Mouse (Mus musculus) mature B cell (primary cell): ENCODE data around the gene Sfswap.

ENCODE experiments used
- in situ Hi-C: fragments of 300-500 bp; cut with MboI; formaldehyde crosslinking; loops from 2 replicates; pipeline ENCODE4 v1.14.3; 2019

The Sfswap gene

DNA sequence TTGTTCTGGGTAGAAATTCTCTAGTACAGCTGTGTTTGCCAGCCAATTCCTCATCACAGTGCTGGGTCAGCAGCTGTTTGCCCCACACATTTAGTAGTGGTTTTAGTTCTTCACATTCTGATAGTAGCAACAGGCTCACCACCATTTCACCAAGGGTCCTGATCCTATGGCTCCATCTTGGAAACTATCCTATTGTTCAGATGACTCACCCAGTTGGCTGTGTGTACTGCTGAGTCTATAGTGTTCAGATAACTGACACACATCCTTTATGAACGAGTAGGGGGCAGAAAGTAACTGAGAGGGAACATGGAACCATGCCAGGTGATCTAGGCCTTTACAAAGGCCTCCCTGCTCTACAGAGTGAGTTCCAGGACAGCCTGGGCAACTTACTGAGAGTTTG, 28.6 kb downstream of the Sfswap start:
- in situ Hi-C loops, result no loop called here

DNA sequence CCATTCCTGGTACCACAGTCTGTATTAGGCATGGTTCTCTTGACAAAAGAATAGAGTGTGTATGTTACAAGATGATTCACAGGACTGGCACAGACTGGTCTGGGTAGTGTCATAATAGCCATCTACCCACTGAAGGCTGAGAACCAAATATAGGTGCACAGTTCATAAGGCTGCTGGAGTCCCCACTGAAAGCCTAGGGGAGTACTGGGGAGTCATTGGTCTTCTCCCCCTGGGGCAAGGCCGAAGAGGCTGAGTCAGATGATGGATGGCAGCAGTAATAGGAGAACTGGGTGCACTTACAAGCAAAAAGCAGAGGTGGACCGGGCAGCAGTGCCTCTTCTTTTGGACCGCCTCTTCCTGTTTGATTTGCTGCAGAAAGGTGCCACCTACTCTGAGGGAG, 32.7 kb downstream of the Sfswap start:
- in situ Hi-C loops, result no loop called here

DNA sequence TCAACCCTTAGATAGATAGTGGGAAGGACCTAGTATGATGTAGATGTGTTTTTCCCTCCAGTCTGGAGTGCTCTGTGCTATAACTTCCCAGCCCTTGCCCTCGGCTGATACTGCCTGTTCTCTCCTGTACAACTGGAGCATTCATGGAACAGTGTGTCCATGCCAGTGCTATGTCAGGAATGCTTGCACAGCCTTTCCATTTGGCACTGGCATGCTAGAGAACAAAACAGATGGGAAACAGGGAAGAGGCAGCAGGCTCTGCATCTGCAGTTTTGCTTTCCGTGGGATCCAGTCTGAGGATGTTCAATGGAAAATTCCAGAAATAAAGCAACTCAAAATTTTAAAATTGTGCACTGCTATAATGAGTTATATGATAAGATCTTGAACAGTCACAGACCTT, 33.5 kb downstream of the Sfswap start:
- in situ Hi-C loops, result no loop called here

DNA sequence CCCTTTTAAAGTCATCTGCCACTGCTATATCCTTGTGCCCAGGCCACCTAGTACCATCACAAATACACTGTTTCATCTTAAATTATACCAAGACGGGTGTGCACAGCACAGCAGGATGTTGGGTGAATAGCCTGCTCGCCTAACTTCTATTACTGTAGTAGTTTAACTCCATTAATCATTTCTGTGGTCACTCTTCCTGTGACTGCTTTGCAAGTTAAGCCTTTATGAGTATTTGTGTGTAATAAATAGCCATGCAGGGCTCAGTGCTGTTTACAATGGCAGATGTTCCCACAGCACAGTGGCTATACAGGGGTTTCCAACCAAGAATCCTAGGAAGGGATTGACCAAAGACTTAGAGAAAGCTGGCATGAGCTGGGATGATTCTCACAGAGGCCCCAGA, 34.0 kb downstream of the Sfswap start:
- in situ Hi-C loops, result no loop called here

DNA sequence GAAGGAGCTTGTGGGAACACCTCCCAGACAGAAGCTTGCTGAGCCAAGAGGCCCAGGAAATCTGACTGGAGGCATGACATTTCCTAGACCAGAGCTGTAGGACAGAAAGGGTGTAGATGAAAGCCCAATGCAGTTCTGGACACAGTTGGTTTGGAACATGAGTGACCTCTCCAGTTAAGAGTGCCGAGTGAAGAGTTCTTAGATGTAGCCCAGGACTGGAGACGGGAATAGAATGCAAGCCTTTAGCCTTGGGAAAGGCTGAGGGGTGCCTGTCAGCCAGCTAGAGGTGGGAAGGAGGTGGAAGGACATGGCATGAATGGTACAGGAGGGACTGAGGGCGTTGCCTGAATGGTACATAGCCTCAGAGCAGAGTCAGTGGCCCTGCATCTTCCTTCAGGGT, 34.4 kb downstream of the Sfswap start:
- in situ Hi-C loops, result no loop called here

DNA sequence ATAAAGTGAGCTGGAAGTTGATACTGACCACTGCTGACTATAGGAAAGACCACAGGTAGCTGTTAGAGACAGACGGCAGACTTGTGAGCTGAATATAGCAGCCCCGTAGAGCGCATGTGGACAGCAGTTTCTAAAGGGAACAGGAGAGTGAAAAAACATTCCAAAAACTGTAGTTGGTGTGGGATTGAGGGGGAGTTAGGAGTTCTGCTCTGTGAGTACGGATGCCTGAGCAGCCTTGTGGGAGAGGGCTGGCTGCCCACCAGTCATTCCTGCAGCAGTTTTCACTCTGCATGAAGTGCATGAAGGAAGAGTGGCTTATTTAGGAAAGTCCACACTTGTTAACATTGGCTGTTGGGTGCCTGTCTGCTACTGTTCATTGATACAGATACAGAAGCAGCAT, 37.8 kb downstream of the Sfswap start:
- in situ Hi-C loops, result no loop called here

DNA sequence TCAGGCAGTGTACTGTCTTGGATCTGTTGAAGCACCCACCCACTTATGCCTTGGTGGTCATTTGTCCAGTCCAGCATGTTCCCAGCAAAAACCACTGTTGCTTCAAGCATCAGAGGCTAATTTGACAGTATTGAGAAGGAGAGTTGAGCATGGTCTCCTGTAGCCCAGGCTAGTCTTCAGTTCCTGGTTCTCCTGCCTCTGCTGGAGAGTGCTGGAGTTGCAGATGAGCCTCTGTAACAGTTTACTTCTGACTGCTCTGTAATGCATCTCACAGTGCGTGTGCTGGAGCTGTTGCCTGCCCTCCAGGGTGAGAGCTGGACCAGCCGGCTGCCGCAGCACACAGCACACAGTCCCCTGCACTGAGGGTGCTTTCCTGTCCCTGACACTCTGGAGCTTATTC, 41.2 kb downstream of the Sfswap start:
- in situ Hi-C loops, result no loop called here

DNA sequence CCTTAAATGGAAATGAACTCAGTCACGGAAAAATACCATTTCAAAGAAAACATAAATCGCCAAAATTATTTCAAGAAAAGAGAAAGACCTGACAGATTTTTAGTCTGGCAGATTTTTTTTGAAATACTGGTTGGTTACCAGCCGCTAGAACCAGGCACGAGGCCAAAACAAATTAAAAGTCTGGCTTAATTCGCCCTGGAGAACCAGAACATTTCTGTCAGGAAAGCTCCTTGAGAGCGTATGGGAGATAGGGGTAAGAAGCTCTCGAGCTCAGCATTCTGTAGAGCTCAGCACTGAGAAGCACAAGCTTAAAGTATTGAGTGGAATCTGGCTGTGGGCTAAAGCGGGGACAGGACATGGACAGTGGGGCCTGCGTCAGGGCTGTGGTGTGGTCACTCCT, 44.8 kb downstream of the Sfswap start:
- in situ Hi-C loops, result no loop called here

DNA sequence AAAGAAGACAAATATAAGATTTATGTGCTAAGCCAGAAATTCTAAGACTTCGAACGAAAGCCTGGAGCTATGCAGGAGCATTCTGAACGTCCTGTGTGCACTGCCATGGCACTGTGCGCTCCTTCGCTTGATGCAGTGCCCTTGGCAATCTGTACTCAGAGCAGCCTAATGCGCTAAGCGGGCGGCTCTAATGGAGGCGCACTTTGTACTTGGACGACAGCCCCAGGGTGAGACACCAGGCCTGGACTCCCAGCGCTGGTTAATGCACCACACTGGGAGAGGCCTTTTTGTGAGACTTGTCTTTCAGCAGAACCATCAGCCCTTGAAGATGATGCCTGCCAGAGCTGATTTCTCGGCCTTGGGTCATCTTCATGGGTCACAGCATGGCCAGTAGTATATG, 48.7 kb downstream of the Sfswap start:
- in situ Hi-C loops, result no loop called here

DNA sequence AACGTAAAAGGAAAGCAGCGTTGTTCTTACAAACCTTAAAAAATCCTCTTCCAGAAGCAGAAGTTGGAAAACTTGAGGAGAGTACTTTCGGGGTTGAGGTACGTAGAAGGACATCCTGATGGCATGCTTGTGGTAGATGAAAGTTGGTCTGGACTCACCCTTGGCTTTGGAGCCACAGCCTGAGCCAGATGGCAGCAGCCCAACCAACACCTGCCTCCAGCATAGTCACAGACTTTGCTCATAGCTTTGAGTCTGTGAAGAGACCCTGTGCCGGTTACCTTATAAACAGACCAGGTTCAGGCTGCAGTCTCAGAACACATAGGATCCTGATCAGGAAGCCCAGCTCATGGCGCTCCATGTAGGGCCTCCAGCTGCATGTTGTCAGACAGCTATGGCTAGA, 49.8 kb downstream of the Sfswap start:
- in situ Hi-C loops, result no loop called here

DNA sequence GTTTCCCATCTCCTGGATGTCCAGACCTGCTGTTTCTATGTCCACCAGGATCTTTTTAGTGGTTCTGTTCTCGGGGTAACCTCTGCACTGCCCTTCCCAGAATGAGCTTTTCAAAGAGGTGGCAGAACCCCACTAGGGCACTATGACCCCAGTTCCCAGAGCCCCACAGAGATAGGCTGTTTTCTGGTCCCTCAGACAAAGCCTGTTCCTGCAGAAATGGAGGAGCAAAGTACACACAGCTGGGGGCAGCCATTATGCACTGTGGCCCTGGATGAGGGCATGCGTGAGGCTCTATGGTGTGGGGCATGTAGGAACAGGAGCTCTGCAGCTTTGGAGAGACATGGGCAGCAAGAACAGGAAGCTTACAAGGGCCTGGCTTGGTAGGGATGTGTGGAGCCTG, 51.0 kb downstream of the Sfswap start:
- in situ Hi-C loops, result no loop called here

DNA sequence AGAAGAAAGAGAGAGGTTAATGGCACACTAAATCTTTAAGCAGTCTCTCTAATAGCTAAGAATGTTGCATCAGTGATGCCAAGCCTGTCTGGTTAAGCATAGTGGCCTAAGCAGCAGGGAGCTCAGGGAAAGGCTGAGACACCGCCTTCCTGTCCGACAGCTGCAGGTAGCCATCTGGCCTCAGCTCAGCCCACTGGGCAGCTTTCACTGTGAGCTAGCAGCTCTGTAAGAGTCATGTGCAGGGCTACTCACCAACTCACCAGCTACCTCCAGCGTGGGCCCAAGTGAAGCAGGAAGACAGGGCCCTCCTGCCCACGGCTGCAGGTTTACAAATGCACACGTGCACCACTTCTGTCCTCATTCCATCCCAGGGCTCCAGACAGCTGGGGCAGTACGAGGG, 52.6 kb downstream of the Sfswap start:
- in situ Hi-C loops, result no loop called here

DNA sequence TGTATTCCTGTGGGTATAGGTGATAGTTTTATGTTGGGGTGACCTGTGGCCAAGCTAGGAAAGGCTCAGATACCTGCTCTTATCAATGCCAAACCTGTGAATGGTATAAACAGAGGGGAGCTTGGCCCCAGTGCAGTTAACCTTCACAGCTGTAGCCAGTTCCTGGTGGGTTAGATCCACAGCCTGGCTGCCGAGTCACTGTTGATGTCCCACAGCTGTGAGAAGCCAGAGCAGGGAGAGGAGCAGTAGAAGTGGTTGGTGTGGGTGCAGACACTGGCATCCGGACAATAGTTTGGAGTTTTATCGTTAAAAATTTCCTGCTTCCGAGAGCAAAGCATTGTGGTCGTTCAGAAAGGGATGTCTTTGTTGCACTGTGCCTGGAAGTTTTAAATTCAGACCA, 57.6 kb downstream of the Sfswap start:
- in situ Hi-C loops, result no loop called here

DNA sequence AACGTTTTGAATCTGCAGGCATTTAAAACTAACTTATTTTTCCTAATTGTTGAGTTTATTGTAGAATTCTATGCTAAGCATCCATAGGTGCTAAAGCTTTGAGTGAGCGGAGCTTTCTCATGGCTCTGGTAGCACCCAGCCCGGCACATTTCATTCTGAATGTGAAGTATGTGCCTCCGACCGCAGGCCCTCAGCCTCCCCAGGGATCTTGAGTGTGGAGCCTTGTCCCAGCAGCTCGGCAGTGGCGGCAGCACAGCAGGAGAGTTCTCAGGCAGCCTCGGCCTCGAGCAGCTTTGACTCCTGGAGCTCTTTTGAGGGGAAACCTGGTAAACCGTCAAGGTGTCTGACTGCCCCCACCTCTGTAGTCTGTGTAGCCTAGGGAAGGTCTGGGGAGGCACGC, 58.3 kb downstream of the Sfswap start:
- in situ Hi-C loops, result no loop called here

DNA sequence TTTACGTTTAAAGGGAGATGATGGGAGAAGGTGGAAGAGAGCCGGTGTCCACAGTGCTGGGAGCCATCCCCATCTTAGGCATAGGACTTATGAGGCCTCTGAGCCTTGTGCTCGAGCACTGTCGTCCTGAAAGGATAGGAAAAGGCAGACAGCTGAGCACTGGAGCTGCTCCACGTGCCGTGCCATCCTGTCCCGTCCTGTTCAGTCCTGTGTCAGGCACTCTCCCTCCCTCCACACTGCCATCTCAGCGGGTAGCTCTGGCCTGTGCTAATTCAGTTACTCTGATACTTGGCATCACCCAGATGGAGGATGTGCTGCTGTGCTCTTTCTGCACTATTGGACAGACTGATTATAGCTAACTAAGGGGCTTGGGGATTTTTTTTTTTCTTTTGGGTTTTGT, 61.3 kb downstream of the Sfswap start:
- in situ Hi-C loops, result no loop called here

DNA sequence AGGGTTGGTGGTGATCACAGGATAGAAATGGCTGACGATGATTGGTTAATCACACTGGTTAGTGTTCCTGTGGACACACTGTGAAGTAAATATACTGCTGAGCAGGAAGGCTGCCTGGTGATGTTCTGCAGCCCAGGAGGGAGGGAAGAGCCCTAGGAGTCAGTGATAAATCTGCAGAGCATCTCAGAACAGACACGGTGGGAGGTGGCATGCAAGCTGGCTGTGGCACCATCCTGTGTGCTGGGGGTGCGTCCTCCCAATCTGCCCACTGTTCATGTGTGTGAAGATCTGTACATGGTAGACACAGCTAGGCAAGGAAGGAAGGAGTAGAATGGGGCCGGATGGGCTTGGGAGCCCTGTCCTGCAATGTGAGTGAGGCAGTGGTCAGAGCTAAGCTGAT, 67.6 kb downstream of the Sfswap start:
- in situ Hi-C loops, result no loop called here

DNA sequence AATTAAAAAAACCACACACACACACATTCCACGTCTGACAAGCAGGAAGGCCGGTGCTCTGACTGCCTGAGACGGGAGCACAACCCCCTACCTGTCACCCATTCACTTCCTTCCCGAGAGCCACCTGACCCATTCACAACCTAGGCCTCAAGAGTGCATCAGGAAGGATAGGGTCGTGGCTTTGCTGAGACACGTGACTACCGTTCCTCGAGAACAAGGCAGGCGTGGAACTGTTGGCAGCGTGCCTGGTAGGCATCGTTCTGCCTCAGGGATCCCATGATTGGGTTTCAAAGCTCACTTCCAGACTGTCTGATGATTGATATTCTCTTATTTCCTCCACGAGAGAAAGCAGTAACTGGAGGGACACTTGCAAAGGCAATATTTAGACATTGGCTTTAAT, 77.2 kb downstream of the Sfswap start:
- in situ Hi-C loops, result no loop called here

DNA sequence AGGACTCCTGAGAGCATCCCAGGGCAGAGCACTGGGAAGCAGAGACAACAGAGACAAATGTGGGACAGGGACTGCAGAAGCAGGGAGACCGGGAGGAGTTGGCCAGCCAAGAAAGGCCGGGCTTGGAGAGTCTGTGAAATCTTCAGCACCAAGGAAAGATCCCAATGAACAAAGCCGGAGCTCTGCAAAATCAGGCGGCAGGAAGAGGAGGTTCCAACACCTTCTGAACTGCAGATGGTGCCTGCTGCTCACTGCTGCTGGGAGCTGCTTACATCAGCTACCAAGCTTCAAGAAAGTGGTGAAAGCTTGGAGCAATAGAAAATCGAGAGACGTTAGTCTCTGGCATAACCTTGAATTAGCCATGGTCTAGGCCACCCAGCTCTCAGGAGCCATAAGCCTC, 79.0 kb downstream of the Sfswap start:
- in situ Hi-C loops, result loop anchor here (10.0 kb wide), 2 partner anchors 85 to 405 kb away; no protein-coding TSS in a partner anchor

DNA sequence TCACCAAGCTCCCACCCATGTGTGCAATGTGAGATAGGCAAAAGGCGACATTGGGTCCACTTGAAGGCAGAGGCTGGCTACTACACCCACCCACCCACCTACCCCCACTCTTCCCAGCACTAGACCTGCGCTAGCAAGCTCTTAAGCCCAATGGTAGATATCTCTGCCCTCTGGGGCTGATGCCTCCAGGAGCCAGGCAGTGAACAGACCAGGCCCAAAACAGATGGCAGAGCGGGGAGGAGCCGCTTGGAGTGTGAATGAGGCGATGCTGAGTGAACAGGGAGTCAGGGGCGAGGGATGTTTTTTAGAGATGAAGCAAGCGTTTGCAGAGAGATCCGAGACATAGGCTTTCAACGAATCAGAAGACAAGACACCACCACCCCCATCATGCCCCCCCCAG, 79.6 kb downstream of the Sfswap start:
- in situ Hi-C loops, result loop anchor here (10.0 kb wide), 2 partner anchors 86 to 406 kb away; no protein-coding TSS in a partner anchor

DNA sequence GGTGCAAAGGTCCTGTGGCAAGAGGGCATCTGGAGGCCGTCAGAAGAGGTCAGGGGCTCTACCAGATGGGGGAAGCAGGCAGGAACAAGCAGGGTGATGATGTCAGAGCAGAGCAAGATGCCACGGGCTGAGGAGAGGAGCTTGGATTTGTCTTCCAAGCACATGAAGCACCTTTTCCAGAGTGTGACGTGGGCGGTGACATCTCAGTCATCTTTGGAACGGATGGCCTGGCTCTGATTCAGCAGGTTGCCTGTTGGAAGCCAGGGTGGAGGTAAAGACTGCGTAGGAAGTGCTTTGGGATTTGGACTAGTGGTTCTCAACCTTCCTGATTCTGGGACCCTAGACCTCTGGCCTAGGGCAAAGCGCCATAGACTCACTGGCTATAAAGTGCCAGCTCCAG, 80.0 kb downstream of the Sfswap start:
- in situ Hi-C loops, result loop anchor here (10.0 kb wide), 2 partner anchors 86 to 406 kb away; no protein-coding TSS in a partner anchor

DNA sequence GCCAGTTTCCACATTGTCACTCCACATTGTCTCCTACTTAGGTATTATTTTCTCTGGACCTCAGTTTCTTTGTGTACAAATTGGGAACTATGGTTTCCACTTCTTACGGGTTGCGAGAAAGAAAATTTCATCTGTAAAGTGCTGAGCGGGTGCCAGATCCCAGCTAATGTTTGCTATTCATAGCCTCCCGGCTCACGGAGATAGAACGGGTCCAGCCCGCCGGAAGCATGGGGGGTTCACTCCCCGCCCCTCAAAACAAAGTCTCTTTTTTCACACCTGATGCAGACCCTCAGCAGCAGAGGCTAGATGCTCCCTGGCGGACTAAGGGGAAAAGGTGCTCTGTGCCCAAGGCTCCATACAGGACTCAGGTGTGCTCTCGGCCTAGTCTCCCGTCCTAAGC, 82.3 kb downstream of the Sfswap start:
- in situ Hi-C loops, result loop anchor here (10.0 kb wide), 2 partner anchors 89 to 409 kb away; no protein-coding TSS in a partner anchor

DNA sequence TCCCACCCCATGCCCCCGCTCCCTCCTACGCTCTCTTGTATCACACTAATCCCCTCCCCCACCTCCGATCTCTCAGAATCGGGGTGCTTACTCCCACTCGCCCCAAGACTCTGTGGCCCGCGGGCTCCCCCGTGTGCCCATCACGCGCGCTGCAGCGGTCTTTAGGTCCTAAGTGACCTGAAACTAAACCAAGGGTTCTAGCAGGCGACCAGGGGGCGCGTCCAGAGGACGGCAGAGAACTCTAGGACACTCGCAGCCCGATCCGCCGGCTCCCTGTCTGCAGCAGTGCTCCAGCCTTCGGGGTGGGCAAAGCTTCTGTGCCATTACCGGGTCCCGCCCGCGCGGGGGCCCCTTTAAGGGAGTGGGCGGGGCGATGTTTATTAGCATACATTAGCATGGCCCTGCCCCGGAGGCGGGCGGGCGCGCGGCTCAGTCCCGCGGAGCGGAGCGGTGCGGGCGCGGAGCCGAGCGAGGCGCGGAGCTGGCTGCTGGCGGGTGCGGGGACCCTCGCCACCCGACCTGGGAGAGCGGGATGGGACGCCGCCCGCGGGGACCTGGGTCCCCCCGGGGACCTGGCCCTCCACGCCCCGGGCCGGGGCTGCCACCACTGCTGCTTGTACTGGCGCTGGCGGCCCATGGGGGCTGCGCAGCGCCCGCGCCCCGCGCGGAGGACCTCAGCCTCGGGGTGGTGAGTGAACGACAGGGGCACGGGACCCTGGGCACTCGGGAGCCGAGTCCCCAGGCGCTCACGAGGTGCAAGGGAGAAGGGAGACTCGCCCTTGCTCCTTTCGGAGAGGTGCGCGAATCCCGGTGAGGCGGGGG, 83.0 kb downstream of the Sfswap start, which contains the start of gene Mmp17:
TSS of gene Mmp17 (plus strand) at position 409 of the 822 bp plus-strand sequence.
- in situ Hi-C loops, result loop anchor here (10.0 kb wide), 2 partner anchors 89 to 409 kb away; no protein-coding TSS in a partner anchor
